Mouse (Mus musculus) E14TG2a.4 (cell line): ENCODE data around the gene Fstl1.

Experiments used
- H3K27me3 ChIP-seq: 2 replicates; pipeline ENCODE4 v1.6.1; 2014; ENCODE audit warnings: low read length, control low read depth; ENCODE audit not compliant: insufficient read depth
- H3K36me3 ChIP-seq: 2 replicates; pipeline ENCODE4 v1.6.1; 2014; ENCODE audit warnings: low read length, control low read depth; ENCODE audit not compliant: insufficient read depth
- H3K4me1 ChIP-seq: replicated peaks from 2 replicates; pipeline ENCODE4 v1.6.1; 2014; ENCODE audit warnings: low read depth, low read length, control low read depth
- H3K4me3 ChIP-seq: replicated peaks from 2 replicates; pipeline ENCODE4 v1.5.1; 2014; ENCODE audit warnings: mild to moderate bottlenecking, low read length
- H3K9me3 ChIP-seq: 2 replicates; pipeline ENCODE4 v1.6.1; 2014; ENCODE audit warnings: low read length, control low read depth
- CTCF ChIP-seq: conservative IDR thresholded peaks from 2 replicates; pipeline ENCODE4 v1.5.1; 2014; ENCODE audit warnings: low read length
- NANOG ChIP-seq: IDR thresholded peaks from 2 replicates; pipeline ENCODE4 v1.6.1; 2014; ENCODE audit warnings: borderline replicate concordance, low read length, mixed read lengths
- POU5F1 ChIP-seq: IDR thresholded peaks from 2 replicates; pipeline ENCODE4 v1.6.1; 2014; ENCODE audit warnings: low read length, borderline replicate concordance

Fstl1 gene

GRCm38 (mm10) chr16:37776860-37777651 is at the start of gene Fstl1:
Gene Fstl1 (plus strand): TSS chr16:37776873.
- TF ChIP-seq NANOG (no peak), CTCF (no peak), POU5F1 (no peak)
- H3K4me3 ChIP-seq: peak within 1 kb of the TSS; percentile 89
- peaks cover 26% of the 10 kb centered on the region for H3K27me3 ChIP-seq
- no peaks in the 10 kb centered on the region for H3K9me3 ChIP-seq
- H3K36me3 ChIP-seq: peaks cover 11% of the 10 kb centered on the region; the same call in 1 of the 2 replicates
- peaks cover 50% of the 10 kb centered on the region for H3K4me1 ChIP-seq

- TF ChIP-seq CTCF (no peak), NANOG (no peak), POU5F1 (no peak)
- no peak overlapping the region for H3K4me3 ChIP-seq
- H3K9me3 ChIP-seq: no peaks in the 10 kb centered on the region
- no peaks in the 10 kb centered on the region for H3K4me1 ChIP-seq
- H3K27me3 ChIP-seq: no peaks in the 10 kb centered on the region
- no peaks in the 10 kb centered on the region for H3K36me3 ChIP-seq
Observed at GRCm38 (mm10) chr16:37728674-37729073, 48.0 kb upstream of the Fstl1 start.

GRCm38 (mm10) chr16:37729381-37730150 is 47.1 kb upstream of the Fstl1 start:
- no peaks in the 10 kb centered on the region for H3K4me1 ChIP-seq
- H3K27me3 ChIP-seq: no peaks in the 10 kb centered on the region
- no peak overlapping the region for H3K4me3 ChIP-seq
- TF ChIP-seq NANOG (no peak), CTCF (no peak), POU5F1 (no peak)
- no peaks in the 10 kb centered on the region for H3K9me3 ChIP-seq
- no peaks in the 10 kb centered on the region for H3K36me3 ChIP-seq

GRCm38 (mm10) chr16:37730293-37730835 is 46.3 kb upstream of the Fstl1 start:
- Histone ChIP-seq H3K36me3 (no peaks in the 10 kb centered on the region), H3K4me1 (no peaks in the 10 kb centered on the region), H3K9me3 (no peaks in the 10 kb centered on the region), H3K27me3 (no peaks in the 10 kb centered on the region), H3K4me3 (no peak overlapping the region)
- TF ChIP-seq NANOG: no peak
- no peak for TF ChIP-seq POU5F1
- no peak for TF ChIP-seq CTCF

- no peaks in the 10 kb centered on the region for H3K27me3 ChIP-seq
- no peaks in the 10 kb centered on the region for H3K4me1 ChIP-seq
- TF ChIP-seq NANOG (no peak), POU5F1 (no peak), CTCF (no peak)
- no peaks in the 10 kb centered on the region for H3K36me3 ChIP-seq
- H3K4me3 ChIP-seq: no peak overlapping the region
- H3K9me3 ChIP-seq: no peaks in the 10 kb centered on the region
Observed at GRCm38 (mm10) chr16:37731431-37731830, 45.2 kb upstream of the Fstl1 start.

- no peaks in the 10 kb centered on the region for H3K9me3 ChIP-seq
- no peaks in the 10 kb centered on the region for H3K4me1 ChIP-seq
- H3K27me3 ChIP-seq: no peaks in the 10 kb centered on the region
- TF ChIP-seq POU5F1 (no peak), NANOG (no peak), CTCF (no peak)
- no peak overlapping the region for H3K4me3 ChIP-seq
- no peaks in the 10 kb centered on the region for H3K36me3 ChIP-seq
Observed at GRCm38 (mm10) chr16:37732023-37732761, 44.5 kb upstream of the Fstl1 start.

GRCm38 (mm10) chr16:37740076-37740475 is 36.6 kb upstream of the Fstl1 start:
- Histone ChIP-seq H3K9me3 (no peaks in the 10 kb centered on the region), H3K4me3 (no peak overlapping the region), H3K27me3 (no peaks in the 10 kb centered on the region), H3K36me3 (no peaks in the 10 kb centered on the region), H3K4me1 (no peaks in the 10 kb centered on the region)
- no peak for TF ChIP-seq CTCF
- TF ChIP-seq NANOG: no peak
- no peak for TF ChIP-seq POU5F1

GRCm38 (mm10) chr16:37742266-37742665 is 34.4 kb upstream of the Fstl1 start:
- Histone ChIP-seq H3K4me1 (no peaks in the 10 kb centered on the region), H3K4me3 (no peak overlapping the region), H3K9me3 (no peaks in the 10 kb centered on the region), H3K27me3 (no peaks in the 10 kb centered on the region), H3K36me3 (no peaks in the 10 kb centered on the region)
- no peak for TF ChIP-seq POU5F1
- no peak for TF ChIP-seq NANOG
- no peak for TF ChIP-seq CTCF
